Mouse (Mus musculus) splenic B cell, adult 2 months (primary cell): ENCODE measurements around the gene Ccdc3.
"Not testable (repeated sequence)": the region's sequence is repeated elsewhere in the genome, so short reads cannot be mapped to it uniquely, and the experiment has no call there.

Experiments used
- DNase-seq: peaks from one replicate; pipeline ENCODE4 v3.0.0-alpha.2; 2011; ENCODE audit warnings: low read depth, low spot score
- H3K27me3 ChIP-seq: 2 replicates; pipeline ENCODE4 v1.6.1; 2012; ENCODE audit warnings: mild to moderate bottlenecking, low read length, moderate library complexity, mixed read lengths; ENCODE audit not compliant: control insufficient read depth, poor library complexity, insufficient read depth, severe bottlenecking
- H3K36me3 ChIP-seq: 2 replicates; pipeline ENCODE4 v1.6.1; 2012; ENCODE audit warnings: mild to moderate bottlenecking, low read length, moderate library complexity, mixed read lengths; ENCODE audit not compliant: control insufficient read depth, poor library complexity, insufficient read depth, severe bottlenecking

The Ccdc3 gene

DNA sequence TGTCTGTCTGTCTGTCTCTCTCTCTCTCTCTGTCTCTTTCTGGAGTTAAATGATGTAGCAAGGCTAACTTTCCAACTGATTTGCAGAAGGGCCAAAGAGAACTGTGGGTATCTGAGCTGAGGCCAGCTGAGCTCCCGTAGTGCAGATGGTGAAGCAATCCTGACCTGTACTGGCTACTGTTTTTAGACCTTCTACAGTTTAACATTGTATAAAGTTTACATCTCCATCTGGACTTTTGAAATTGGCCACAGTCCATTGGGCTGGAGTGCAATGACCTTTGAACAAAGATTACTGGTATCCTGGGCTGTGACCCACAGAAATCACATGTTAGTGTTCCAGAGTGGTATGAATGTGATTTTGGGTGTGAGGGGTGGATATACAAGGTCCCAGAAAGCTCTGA lies 81.6 kb downstream of the Ccdc3 start:
- Histone ChIP-seq H3K36me3 (no peaks in the 10 kb centered on the region), H3K27me3 (no peaks in the 10 kb centered on the region)
- DNase-seq, result no peak

GRCm38 (mm10) chr2:5219847-5220375 lies 82.3 kb downstream of the Ccdc3 start:
- DNase-seq, result no peak
- H3K27me3 ChIP-seq, result no peaks in the 10 kb centered on the region
- H3K36me3 ChIP-seq, result no peaks in the 10 kb centered on the region

DNA sequence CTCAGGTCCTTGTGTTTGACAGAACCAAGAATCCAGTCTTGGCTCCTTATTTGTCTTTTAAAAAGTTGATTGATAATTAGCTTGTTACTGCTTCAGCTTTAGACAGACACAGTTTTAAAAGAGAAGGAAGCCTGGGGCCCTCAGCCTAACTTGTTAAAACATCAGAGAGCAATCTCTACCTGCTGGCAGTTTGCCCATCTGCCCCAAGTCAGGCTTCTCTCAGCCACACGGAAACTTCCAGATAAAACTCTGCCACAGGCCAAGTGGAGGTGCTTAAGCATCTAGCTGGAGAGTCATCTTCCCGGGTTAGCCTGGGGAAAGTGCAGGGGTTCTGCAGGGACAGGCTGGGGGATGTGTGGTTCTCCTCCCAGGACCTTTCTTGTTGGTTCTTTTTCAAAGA lies 85.0 kb downstream of the Ccdc3 start:
- no peaks in the 10 kb centered on the region for H3K27me3 ChIP-seq
- no peaks in the 10 kb centered on the region for H3K36me3 ChIP-seq
- no peak for DNase-seq

DNA sequence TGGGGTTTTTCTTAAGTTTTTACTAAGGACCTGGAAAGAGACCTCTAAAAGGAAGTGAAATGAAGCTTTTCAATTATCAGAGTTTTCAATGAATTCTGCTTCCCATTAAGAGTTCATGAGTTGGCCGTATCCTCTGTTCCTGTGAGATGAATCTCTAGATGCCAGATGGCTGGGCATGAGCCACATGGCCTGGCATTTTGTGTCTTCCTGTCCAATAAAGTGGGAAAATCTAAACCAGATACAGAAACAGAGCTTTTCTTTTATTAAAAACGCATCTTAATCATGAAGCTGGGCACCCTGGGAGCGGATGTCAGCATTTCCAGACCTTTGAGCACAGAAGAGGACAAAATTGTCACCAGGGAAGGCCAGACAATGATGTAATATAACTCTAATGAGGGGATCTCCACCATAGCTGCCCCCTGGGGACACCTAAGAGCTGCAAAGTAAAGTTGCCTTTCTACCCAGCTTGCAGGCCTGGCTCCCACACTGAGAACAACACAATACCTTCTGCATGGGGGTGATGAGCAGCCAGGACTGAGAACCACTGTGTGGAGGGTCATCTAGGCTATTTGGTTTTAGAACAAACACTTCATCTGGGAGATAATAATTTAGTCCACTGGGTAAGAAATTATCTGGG lies 99.4 kb downstream of the Ccdc3 start:
- DNase-seq, result no peak
- Histone ChIP-seq H3K27me3 (no peaks in the 10 kb centered on the region), H3K36me3 (no peaks in the 10 kb centered on the region)

- DNase-seq, result no peak
- H3K36me3 ChIP-seq, result no peaks in the 10 kb centered on the region
- no peaks in the 10 kb centered on the region for H3K27me3 ChIP-seq
Observed at GRCm38 (mm10) chr2:5237870-5238269, 100.3 kb downstream of the Ccdc3 start.

DNA sequence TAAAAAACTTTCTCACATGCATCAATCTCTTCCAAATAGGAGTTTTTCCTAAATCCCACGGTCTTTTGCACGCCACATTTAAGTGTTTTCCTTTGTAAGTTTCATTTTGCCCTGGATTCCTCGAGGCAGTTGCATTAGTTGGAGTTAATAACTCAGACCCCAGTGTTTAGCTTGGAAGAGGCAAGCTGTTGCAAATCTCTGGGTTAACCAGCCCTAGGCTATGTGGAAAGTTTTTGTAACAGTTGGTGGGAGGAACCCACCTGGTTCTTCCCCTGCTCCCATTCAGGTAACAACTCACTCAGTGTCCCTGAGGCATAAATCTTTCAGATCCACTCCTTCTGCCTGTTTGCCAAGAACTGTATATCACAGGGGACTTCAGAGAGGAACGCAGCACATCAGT lies 101.9 kb downstream of the Ccdc3 start:
- no peak for DNase-seq
- Histone ChIP-seq H3K36me3 (no peaks in the 10 kb centered on the region), H3K27me3 (no peaks in the 10 kb centered on the region)

- DNase-seq, result no peak
Observed at GRCm38 (mm10) chr2:5241469-5241897, 103.9 kb downstream of the Ccdc3 start.

DNA sequence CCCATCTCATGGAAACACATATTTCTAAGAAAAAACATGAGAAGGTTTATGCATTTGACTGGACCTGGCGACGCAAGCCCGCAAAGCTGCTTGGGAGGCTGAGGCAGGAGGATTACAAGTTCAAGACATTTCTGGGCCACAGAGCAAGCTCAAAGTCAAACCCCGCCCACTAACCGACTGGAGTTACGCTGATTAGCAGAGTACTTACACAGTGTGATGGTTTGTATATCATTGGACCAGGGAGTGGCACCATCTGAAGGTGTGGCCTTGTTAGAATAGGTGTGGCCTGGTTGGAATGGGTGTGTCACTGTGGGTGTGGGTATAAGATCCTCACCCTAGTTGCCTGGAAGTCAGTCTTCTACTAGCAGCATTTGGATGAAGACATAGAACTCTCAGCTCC lies 111.6 kb downstream of the Ccdc3 start:
- H3K36me3 ChIP-seq, H3K27me3 ChIP-seq, DNase-seq: not testable (repeated sequence)

More at GRCm38 (mm10) chr2:5241469-5241897, 103.9 kb downstream of the Ccdc3 start:
- Histone ChIP-seq H3K36me3 (no peaks in the 10 kb centered on the region), H3K27me3 (no peaks in the 10 kb centered on the region)

DNA sequence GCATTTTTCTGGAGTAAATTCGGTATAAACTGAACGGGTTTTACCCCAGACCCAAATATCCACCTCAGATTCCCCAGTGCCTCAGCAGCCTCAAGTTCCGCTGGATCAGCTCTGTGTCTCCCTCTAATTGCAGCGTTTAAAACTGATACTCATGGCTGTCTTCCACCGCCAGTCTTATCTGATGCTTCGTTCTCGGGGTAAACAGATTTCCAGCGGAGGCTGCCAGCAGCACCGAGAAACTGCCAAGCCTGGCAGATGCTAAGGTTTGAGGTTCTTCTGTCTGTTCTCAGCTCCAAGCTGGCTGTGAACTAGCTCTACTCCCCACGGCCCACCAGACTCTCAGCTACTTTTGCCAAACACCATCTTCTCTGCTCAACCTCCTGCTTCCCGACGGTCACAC lies 112.4 kb downstream of the Ccdc3 start:
- Histone ChIP-seq H3K27me3 (no peaks in the 10 kb centered on the region), H3K36me3 (no peaks in the 10 kb centered on the region)
- no peak for DNase-seq

DNA sequence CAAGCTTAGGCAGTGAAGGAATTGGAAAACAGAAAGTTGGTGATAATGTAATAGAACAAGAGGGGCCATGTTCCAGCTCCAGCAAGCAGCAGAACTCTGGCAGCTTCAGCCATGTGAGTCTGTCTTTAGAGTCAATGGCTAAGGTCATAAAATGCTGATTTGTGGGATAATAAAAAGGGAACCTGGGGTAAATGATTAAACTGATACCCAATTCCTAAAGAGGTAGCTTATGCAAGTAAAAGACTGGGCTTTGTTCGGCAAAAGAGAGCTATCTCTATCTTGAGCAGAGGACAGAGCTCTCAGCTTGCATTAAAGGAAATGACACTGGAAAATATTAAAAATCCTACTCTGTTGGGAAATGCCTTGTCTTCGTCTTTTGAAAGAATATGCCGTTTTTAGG lies 120.7 kb downstream of the Ccdc3 start:
- Histone ChIP-seq H3K27me3 (no peaks in the 10 kb centered on the region), H3K36me3 (no peaks in the 10 kb centered on the region)
- no peak for DNase-seq

GRCm38 (mm10) chr2:5262279-5262678 lies 124.7 kb downstream of the Ccdc3 start:
- no peak for DNase-seq
- H3K27me3 ChIP-seq, result no peaks in the 10 kb centered on the region
- H3K36me3 ChIP-seq, result no peaks in the 10 kb centered on the region

DNA sequence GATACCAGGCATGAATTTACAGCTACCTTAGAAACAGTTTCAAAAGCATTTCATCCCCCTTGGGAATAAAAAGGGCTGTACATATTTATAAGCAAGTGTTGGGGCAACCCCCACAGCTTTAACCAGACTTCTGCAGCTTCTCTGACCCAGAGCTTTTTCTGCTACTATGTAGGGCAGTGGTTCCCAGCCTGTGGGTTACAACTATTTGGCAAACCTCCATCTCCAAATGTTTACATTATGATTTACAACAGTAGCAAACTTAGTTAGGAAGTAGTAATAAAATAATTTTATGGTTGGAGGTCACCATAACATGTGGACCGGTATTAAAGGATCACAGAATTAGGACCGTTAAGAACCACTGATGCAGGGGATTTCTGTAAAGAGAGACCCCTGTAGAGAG lies 130.4 kb downstream of the Ccdc3 start:
- DNase-seq, result no peak
- no peaks in the 10 kb centered on the region for H3K27me3 ChIP-seq
- no peaks in the 10 kb centered on the region for H3K36me3 ChIP-seq
